22 mouse cellular contexts compared by ENCODE assay signal in genomic region chr4:106663956-106664470, GRCm38 (mm10). TPM values are rescaled to one million over a fixed set of nuclear protein-coding genes. Genes with fewer than 3 reads are reported as not detected.
"Had no signal": no experiment of that assay in that cellular context is flagged by ENCODE, and none has a peak within 500 bp of the region (broad histone marks: within the 10 kb centered on the region; RNA-seq: fewer than 3 reads in every experiment).

No protein-coding gene starts in this region.

- H3K4me1 ChIP-seq: limb, embryonic 12.5 days; limb, embryonic 15.5 days; megakaryocyte, embryonic 14.5 days; midbrain, embryonic 10.5 days; midbrain, embryonic 13.5 days; stomach, embryonic 15.5 days had no signal

- H3K27me3 ChIP-seq: limb, embryonic 12.5 days; limb, embryonic 15.5 days; megakaryocyte, embryonic 14.5 days; midbrain, embryonic 13.5 days; stomach, embryonic 15.5 days had no signal

- H3K9ac ChIP-seq: limb, embryonic 12.5 days; limb, embryonic 15.5 days; liver, embryonic 14.5 days; liver, postnatal 0 days; lung, embryonic 14.5 days; midbrain, embryonic 13.5 days; stomach, embryonic 15.5 days had no signal

- H3K27ac ChIP-seq: limb, embryonic 12.5 days; limb, embryonic 15.5 days; liver, embryonic 14.5 days; midbrain, embryonic 10.5 days; midbrain, embryonic 13.5 days; stomach, embryonic 15.5 days had no signal

- H3K4me2 ChIP-seq: limb, embryonic 12.5 days; limb, embryonic 15.5 days; liver, embryonic 11.5 days; lung, embryonic 14.5 days; midbrain, embryonic 13.5 days; stomach, embryonic 15.5 days had no signal

- DNase-seq: left cerebral cortex, postnatal 4 days; liver, postnatal 0 days; lung, embryonic 14.5 days; lung, postnatal 36 days; right cerebral cortex, postnatal 4 days; thymus, postnatal 25 days had no signal

- ATAC-seq: intestine, postnatal 0 days; liver, postnatal 0 days; lung, postnatal 0 days; midbrain, embryonic 13.5 days had no signal

- H3K9me3 ChIP-seq: limb, embryonic 12.5 days; limb, embryonic 15.5 days; megakaryocyte, embryonic 14.5 days; midbrain, embryonic 10.5 days; midbrain, embryonic 13.5 days; stomach, embryonic 15.5 days had no signal

- H3K4me3 ChIP-seq: limb, embryonic 12.5 days; limb, embryonic 15.5 days; megakaryocyte, embryonic 14.5 days; midbrain, embryonic 10.5 days; midbrain, embryonic 13.5 days; stomach, embryonic 15.5 days had no signal

RNA-seq across cellular contexts. Expression of gene Ttc22, which starts 41.8 kb away (rescaled TPM):
- polyA plus RNA-seq: liver, postnatal 0 days; midbrain, embryonic 10.5 days had no signal

RNA-seq across cellular contexts. Expression of gene Lexm, which starts 47.0 kb away (rescaled TPM):
- total RNA-seq: layer of hippocampus, adult 18-20 months; layer of hippocampus, postnatal 14 days; left cerebral cortex, adult 8-10 months; midbrain, postnatal 0 days had no signal
- polyA plus RNA-seq: intestine, postnatal 0 days; limb, embryonic 15.5 days; liver, postnatal 0 days; lung, embryonic 14.5 days; lung, postnatal 0 days; midbrain, embryonic 10.5 days; midbrain, postnatal 0 days; neural tube, embryonic 14.5 days; stomach, embryonic 15.5 days; thymus, postnatal 0 days had no signal
